Mouse (Mus musculus): ENCODE measurements around the gene Rnf215.

GRCm38 (mm10) chr11:4104989-4105388 lies 30.0 kb upstream of the Rnf215 start:
- TF ChIP-seq CTCF (conservative IDR thresholded peaks at IDR 0.05; ENCODE audit: insufficient read depth, insufficient read length, low read depth, low read length) = no peak
- no peak for TF ChIP-seq POLR2A (IDR thresholded peaks at IDR 0.05; ENCODE audit: low read depth, low read length)
